Mouse (Mus musculus) liver, postnatal 0 days (tissue): ENCODE measurements around the gene Camta1. TPM values are rescaled to one million over a fixed set of nuclear protein-coding genes. Genes with fewer than 3 reads are reported as not detected.

Experiments used
- ATAC-seq: fragments of 200-750 bp; cut with Nextera tagmentation; 2 replicates; pipeline ENCODE4 v1.8.0; 2017; ENCODE audit warnings: mild to moderate bottlenecking, moderate library complexity
- DNase-seq: peaks from one replicate; pipeline ENCODE4 v3.0.0-alpha.2; 2016
- H3K27ac ChIP-seq: fragments of 300-500 bp; sonication (generic); 2 replicates; pipeline ENCODE4 v1.5.1; 2014; ENCODE audit warnings: antibody characterized with exemption, moderate library complexity, mild to moderate bottlenecking, low read depth
- H3K27me3 ChIP-seq: fragments of 300-500 bp; sonication (generic); 2 replicates; pipeline ENCODE4 v1.6.1; 2014; ENCODE audit warnings: low read length, control low read depth, mixed read lengths; ENCODE audit not compliant: insufficient read depth
- H3K36me3 ChIP-seq: fragments of 300-500 bp; sonication (generic); replicated peaks from 2 replicates; pipeline ENCODE4 v1.6.1; 2014; ENCODE audit warnings: mild to moderate bottlenecking, control low read depth, low read length, moderate library complexity, mixed read lengths; ENCODE audit not compliant: insufficient read depth
- H3K4me1 ChIP-seq: fragments of 300-500 bp; sonication (generic); 2 replicates; pipeline ENCODE4 v1.6.1; 2014; ENCODE audit warnings: antibody characterized with exemption, mild to moderate bottlenecking, control low read depth; ENCODE audit not compliant: insufficient read depth
- H3K4me2 ChIP-seq: fragments of 300-500 bp; sonication (generic); 2 replicates; pipeline ENCODE4 v1.6.1; 2014; ENCODE audit warnings: low read depth, mild to moderate bottlenecking, low read length, moderate library complexity, mixed read lengths
- H3K4me3 ChIP-seq: fragments of 300-500 bp; sonication (generic); 2 replicates; pipeline ENCODE4 v1.5.1; 2014; ENCODE audit warnings: low read depth, low read length
- H3K9ac ChIP-seq: fragments of 300-500 bp; sonication (generic); replicated peaks from 2 replicates; pipeline ENCODE4 v1.6.1; 2014; ENCODE audit warnings: mild to moderate bottlenecking, moderate library complexity
- H3K9me3 ChIP-seq: fragments of 300-500 bp; sonication (generic); 2 replicates; pipeline ENCODE4 v1.6.1; 2016; ENCODE audit warnings: mild to moderate bottlenecking, control low read depth, low read length, mixed read lengths
- CTCF ChIP-seq: sonication (generic); IDR thresholded peaks from 2 replicates; pipeline ENCODE4 v1.5.1; 2016; ENCODE audit warnings: antibody characterized with exemption, low read depth
- EP300 ChIP-seq: IDR thresholded peaks from 2 replicates; pipeline ENCODE4 v1.6.1; 2016; ENCODE audit warnings: antibody characterized with exemption, low read depth, mild to moderate bottlenecking
- WGBS: fragments of 180-500 bp; shearing (Covaris S2); extraction: QIAGEN DNeasy Blood & Tissue Kit; methylation state at CpG from one replicate; pipeline ENCODE4 v1.1.7; 2014; ENCODE audit not compliant: insufficient replicate concordance; 5-methylcytosine and 5-hydroxymethylcytosine counted together
- polyA plus RNA-seq: library from polyadenylated mRNA; unstranded; fragments of >200 nt; fragmentation: Nextera tagmentation; extraction: Ambion mirVana; gene quantifications from 2 replicates; pipeline ENCODE4 v1.2.1, GENCODE M21; 2015

The Camta1 gene
- polyA plus RNA-seq, 1 experiment from 2014 or later = 48.3 TPM

GRCm38 (mm10) chr4:151804208-151804607 is 57.5 kb downstream of the Camta1 start:
- ATAC-seq (no peak), DNase-seq (no peak)
- H3K27ac ChIP-seq = no peak overlapping the region
- WGBS = 61% methylated on average over 2 of the region's 2 CpGs
- TF ChIP-seq CTCF (no peak), EP300 (no peak)
- H3K4me1 ChIP-seq = peaks cover 37% of the 10 kb centered on the region
- no peaks in the 10 kb centered on the region for H3K36me3 ChIP-seq
- H3K9ac ChIP-seq = no peak overlapping the region
- H3K4me2 ChIP-seq = no peak overlapping the region; the same call in 1 of the 2 replicates
- no peaks in the 10 kb centered on the region for H3K9me3 ChIP-seq
- no peak overlapping the region for H3K4me3 ChIP-seq
- no peaks in the 10 kb centered on the region for H3K27me3 ChIP-seq

- Histone ChIP-seq H3K4me1 (peaks cover 18% of the 10 kb centered on the region), H3K4me2 (no peak overlapping the region), H3K4me3 (no peak overlapping the region), H3K36me3 (no peaks in the 10 kb centered on the region), H3K9ac (no peak overlapping the region; the same call in 1 of the 2 replicates), H3K27me3 (no peaks in the 10 kb centered on the region), H3K9me3 (no peaks in the 10 kb centered on the region), H3K27ac (no peak overlapping the region)
- ATAC-seq (no peak), DNase-seq (no peak)
- TF ChIP-seq CTCF (no peak), EP300 (no peak)
- WGBS = 78% methylated on average over 2 of the region's 2 CpGs
Observed at GRCm38 (mm10) chr4:151798630-151799029, 63.0 kb downstream of the Camta1 start.

- ATAC-seq (no peak), DNase-seq (no peak)
- no peak overlapping the region for H3K27ac ChIP-seq
- 82% methylated on average over 5 of the region's 5 CpGs for WGBS
- no peak overlapping the region for H3K9ac ChIP-seq
- no peaks in the 10 kb centered on the region for H3K9me3 ChIP-seq
- H3K36me3 ChIP-seq = peaks cover 5% of the 10 kb centered on the region; the same call in 1 of the 2 replicates
- H3K4me3 ChIP-seq = no peak overlapping the region
- no peaks in the 10 kb centered on the region for H3K27me3 ChIP-seq
- TF ChIP-seq CTCF = no peak
- TF ChIP-seq EP300 = no peak
- no peaks in the 10 kb centered on the region for H3K4me1 ChIP-seq
- no peak overlapping the region for H3K4me2 ChIP-seq
Observed at GRCm38 (mm10) chr4:151793694-151794093, 68.0 kb downstream of the Camta1 start.

DNA sequence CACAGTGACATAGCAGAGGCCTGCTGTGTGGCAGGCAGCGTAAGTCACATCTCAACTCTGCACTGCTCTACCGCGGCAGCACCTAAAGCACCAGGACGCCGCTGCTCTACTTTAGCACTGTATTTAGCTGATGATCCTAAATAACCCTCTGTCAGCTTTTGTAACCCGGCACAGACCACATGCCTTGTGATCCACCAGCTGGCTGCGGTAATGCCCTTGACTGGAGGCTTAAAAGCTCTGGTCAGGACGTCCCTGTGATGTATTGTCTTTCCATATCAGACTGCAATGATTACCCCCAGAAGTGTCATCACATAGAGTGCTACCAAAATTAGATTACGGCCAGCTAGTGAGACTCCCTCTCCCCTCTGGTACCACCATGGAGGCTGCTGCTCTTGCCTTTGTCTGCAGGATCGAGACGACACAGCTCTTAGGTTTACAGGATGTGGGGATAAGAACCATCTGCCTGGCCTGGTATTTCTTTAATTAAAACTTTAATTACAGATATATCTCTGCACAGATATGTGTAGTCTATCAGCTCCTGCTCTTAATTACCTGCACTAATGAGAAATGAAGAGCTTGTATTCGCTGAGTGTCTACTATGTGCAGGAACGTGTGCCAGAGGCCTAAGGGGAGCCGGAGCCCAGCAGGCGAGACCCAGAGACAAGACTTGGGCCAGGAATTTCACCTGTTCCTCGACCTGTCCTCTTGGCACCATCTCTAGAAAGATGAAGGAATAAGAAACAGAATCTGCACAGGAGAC is 74.5 kb downstream of the Camta1 start:
- H3K27me3 ChIP-seq = no peaks in the 10 kb centered on the region
- no peak overlapping the region for H3K4me3 ChIP-seq
- WGBS = 90% methylated on average over 16 of the region's 16 CpGs
- no peak overlapping the region for H3K27ac ChIP-seq
- peaks cover 8% of the 10 kb centered on the region; the same call in 1 of the 2 replicates for H3K36me3 ChIP-seq
- no peak overlapping the region for H3K9ac ChIP-seq
- H3K4me1 ChIP-seq = no peaks in the 10 kb centered on the region
- ATAC-seq (no peak), DNase-seq (no peak)
- H3K4me2 ChIP-seq = no peak overlapping the region
- no peaks in the 10 kb centered on the region for H3K9me3 ChIP-seq
- no peak for TF ChIP-seq CTCF
- no peak for TF ChIP-seq EP300

DNA sequence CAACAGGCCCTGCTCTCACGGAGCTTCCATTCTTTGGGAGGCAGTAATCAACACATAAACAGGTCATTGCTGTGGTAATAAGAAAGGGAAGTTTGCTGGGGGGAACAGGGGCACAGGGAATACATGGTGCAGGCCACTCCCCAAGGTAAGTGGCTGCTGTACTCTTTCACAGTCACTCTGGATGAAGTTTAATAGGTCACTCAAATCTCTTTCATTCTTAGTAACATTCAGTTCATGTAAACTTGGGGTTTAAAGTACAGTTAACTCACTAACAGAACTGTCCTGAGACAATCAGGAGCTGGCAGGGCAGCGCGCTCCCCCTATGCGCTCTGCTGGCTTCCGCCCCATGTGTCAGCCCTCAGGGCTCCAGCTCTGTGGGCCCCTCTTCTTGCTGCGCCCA is 81.2 kb downstream of the Camta1 start:
- H3K36me3 ChIP-seq = no peaks in the 10 kb centered on the region
- no peak for DNase-seq
- no peak overlapping the region for H3K27ac ChIP-seq
- no peaks in the 10 kb centered on the region for H3K9me3 ChIP-seq
- no peaks in the 10 kb centered on the region for H3K4me1 ChIP-seq
- no peak for ATAC-seq
- no peak overlapping the region for H3K4me2 ChIP-seq
- no peak for TF ChIP-seq CTCF
- no peak for TF ChIP-seq EP300
- H3K4me3 ChIP-seq = no peak overlapping the region
- no peak overlapping the region for H3K9ac ChIP-seq
- WGBS = 83% methylated on average over 6 of the region's 6 CpGs
- H3K27me3 ChIP-seq = no peaks in the 10 kb centered on the region

GRCm38 (mm10) chr4:151779962-151780459 is 81.7 kb downstream of the Camta1 start:
- Histone ChIP-seq H3K4me3 (no peak overlapping the region), H3K27me3 (no peaks in the 10 kb centered on the region), H3K4me2 (no peak overlapping the region), H3K9ac (no peak overlapping the region), H3K36me3 (no peaks in the 10 kb centered on the region), H3K27ac (no peak overlapping the region), H3K9me3 (no peaks in the 10 kb centered on the region), H3K4me1 (no peaks in the 10 kb centered on the region)
- DNase-seq = no peak
- TF ChIP-seq CTCF (no peak), EP300 (no peak)
- WGBS = 87% methylated on average over 12 of the region's 12 CpGs
- ATAC-seq = no peak
